Mouse (Mus musculus): ENCODE data around the gene Cyp11a1. TPM values are rescaled to one million over a fixed set of nuclear protein-coding genes. Genes with fewer than 3 reads are reported as not detected.

The Cyp11a1 gene
- polyA plus RNA-seq, 1 experiment from 2014 or later, result not detected

GRCm38 (mm10) chr9:57965281-57966185 is 40.7 kb upstream of the Cyp11a1 start:
- DNase-seq (ENCODE audit: low spot score), result no peak
- no peaks in the 10 kb centered on the region for H3K9me3 ChIP-seq
- H3K27ac ChIP-seq (replicated peaks), result no peak overlapping the region
- no peak overlapping the region for H3K4me3 ChIP-seq
- peaks cover 52% of the 10 kb centered on the region for H3K4me1 ChIP-seq
- H3K27me3 ChIP-seq (replicated peaks; ENCODE audit: low read depth, poor library complexity, severe bottlenecking), result peaks cover 7% of the 10 kb centered on the region
- 78% methylated on average over 12 of the region's 12 CpGs for WGBS
- H3K36me3 ChIP-seq (replicated peaks), result no peaks in the 10 kb centered on the region; the same call in 1 of the 2 replicates

- Histone ChIP-seq H3K27me3 (replicated peaks; ENCODE audit: low read depth, poor library complexity, severe bottlenecking) (no peaks in the 10 kb centered on the region), H3K27ac (replicated peaks) (peak overlapping the region; percentile 48; the same call in 1 of the 2 replicates), H3K9me3 (no peaks in the 10 kb centered on the region), H3K4me1 (peaks cover 49% of the 10 kb centered on the region), H3K36me3 (replicated peaks) (no peaks in the 10 kb centered on the region), H3K4me3 (no peak overlapping the region)
- WGBS, result 74% methylated on average over 14 of the region's 14 CpGs
- DNase-seq (ENCODE audit: low spot score), result no peak
Measured at GRCm38 (mm10) chr9:57967237-57967960, 38.8 kb upstream of the Cyp11a1 start.

GRCm38 (mm10) chr9:57968166-57968771 is 37.9 kb upstream of the Cyp11a1 start:
- Histone ChIP-seq H3K27ac (replicated peaks) (no peak overlapping the region), H3K4me3 (no peak overlapping the region), H3K4me1 (peaks cover 52% of the 10 kb centered on the region), H3K36me3 (replicated peaks) (no peaks in the 10 kb centered on the region), H3K9me3 (no peaks in the 10 kb centered on the region), H3K27me3 (replicated peaks; ENCODE audit: low read depth, poor library complexity, severe bottlenecking) (no peaks in the 10 kb centered on the region)
- no peak for DNase-seq (ENCODE audit: low spot score)
- WGBS, result 90% methylated on average over 9 of the region's 9 CpGs

- peaks cover 55% of the 10 kb centered on the region for H3K4me1 ChIP-seq
- no peaks in the 10 kb centered on the region for H3K9me3 ChIP-seq
- no peak overlapping the region for H3K4me3 ChIP-seq
- 92% methylated on average over 8 of the region's 8 CpGs for WGBS
- no peaks in the 10 kb centered on the region for H3K36me3 ChIP-seq (replicated peaks)
- H3K27ac ChIP-seq (replicated peaks), result no peak overlapping the region
- no peak for DNase-seq (ENCODE audit: low spot score)
- no peaks in the 10 kb centered on the region for H3K27me3 ChIP-seq (replicated peaks; ENCODE audit: low read depth, poor library complexity, severe bottlenecking)
Measured at GRCm38 (mm10) chr9:57968783-57969542, 37.2 kb upstream of the Cyp11a1 start.

- Histone ChIP-seq H3K27me3 (replicated peaks; ENCODE audit: low read depth, poor library complexity, severe bottlenecking) (no peaks in the 10 kb centered on the region), H3K27ac (replicated peaks) (0 out of 2 replicates have a peak overlapping the region, but pooled peaks have one; percentile 37), H3K4me1 (peaks cover 47% of the 10 kb centered on the region), H3K9me3 (no peaks in the 10 kb centered on the region), H3K4me3 (no peak overlapping the region), H3K36me3 (replicated peaks) (no peaks in the 10 kb centered on the region)
- 73% methylated on average over 11 of the region's 11 CpGs for WGBS
- DNase-seq (ENCODE audit: low spot score), result no peak
Measured at GRCm38 (mm10) chr9:57969736-57970495, 36.3 kb upstream of the Cyp11a1 start.

- Histone ChIP-seq H3K27ac (replicated peaks) (no peak overlapping the region), H3K36me3 (replicated peaks) (no peaks in the 10 kb centered on the region), H3K27me3 (replicated peaks; ENCODE audit: low read depth, poor library complexity, severe bottlenecking) (no peaks in the 10 kb centered on the region), H3K4me3 (no peak overlapping the region), H3K4me1 (peaks cover 47% of the 10 kb centered on the region), H3K9me3 (no peaks in the 10 kb centered on the region)
- no peak for DNase-seq (ENCODE audit: low spot score)
- WGBS, result 95% methylated on average over 5 of the region's 5 CpGs
Measured at GRCm38 (mm10) chr9:57971413-57971812, 34.8 kb upstream of the Cyp11a1 start.

GRCm38 (mm10) chr9:57972141-57972591 is 34.0 kb upstream of the Cyp11a1 start:
- Histone ChIP-seq H3K36me3 (replicated peaks) (no peaks in the 10 kb centered on the region), H3K27me3 (replicated peaks; ENCODE audit: low read depth, poor library complexity, severe bottlenecking) (no peaks in the 10 kb centered on the region), H3K4me1 (peaks cover 46% of the 10 kb centered on the region), H3K4me3 (no peak overlapping the region), H3K27ac (replicated peaks) (peak overlapping the region; percentile 71), H3K9me3 (no peaks in the 10 kb centered on the region)
- WGBS, result 61% methylated on average over 9 of the region's 9 CpGs
- DNase-seq (ENCODE audit: low spot score), result peak; percentile 45

GRCm38 (mm10) chr9:57972776-57973439 is 33.3 kb upstream of the Cyp11a1 start:
- WGBS, result 50% methylated on average over 9 of the region's 9 CpGs
- Histone ChIP-seq H3K4me3 (no peak overlapping the region), H3K27ac (replicated peaks) (peak overlapping the region; percentile 71), H3K36me3 (replicated peaks) (no peaks in the 10 kb centered on the region), H3K27me3 (replicated peaks; ENCODE audit: low read depth, poor library complexity, severe bottlenecking) (no peaks in the 10 kb centered on the region), H3K9me3 (0 out of 2 replicates have a peak, but pooled peaks cover 2% of the 10 kb centered on the region), H3K4me1 (peaks cover 38% of the 10 kb centered on the region)
- peak; percentile 32 for DNase-seq (ENCODE audit: low spot score)

- Histone ChIP-seq H3K27me3 (replicated peaks; ENCODE audit: low read depth, poor library complexity, severe bottlenecking) (no peaks in the 10 kb centered on the region), H3K9me3 (0 out of 2 replicates have a peak, but pooled peaks cover 2% of the 10 kb centered on the region), H3K4me3 (no peak overlapping the region), H3K36me3 (replicated peaks) (no peaks in the 10 kb centered on the region), H3K27ac (replicated peaks) (peak overlapping the region; percentile 71), H3K4me1 (peaks cover 36% of the 10 kb centered on the region)
- DNase-seq (ENCODE audit: low spot score), result no peak
- 86% methylated on average over 6 of the region's 6 CpGs for WGBS
Measured at GRCm38 (mm10) chr9:57973440-57974066, 32.7 kb upstream of the Cyp11a1 start.

- 58% methylated on average over 5 of the region's 5 CpGs for WGBS
- Histone ChIP-seq H3K27me3 (replicated peaks; ENCODE audit: low read depth, poor library complexity, severe bottlenecking) (no peaks in the 10 kb centered on the region), H3K4me3 (no peak overlapping the region), H3K9me3 (0 out of 2 replicates have a peak, but pooled peaks cover 2% of the 10 kb centered on the region), H3K4me1 (peaks cover 32% of the 10 kb centered on the region), H3K36me3 (replicated peaks) (no peaks in the 10 kb centered on the region), H3K27ac (replicated peaks) (0 out of 2 replicates have a peak overlapping the region, but pooled peaks have one; percentile 5)
- no peak for DNase-seq (ENCODE audit: low spot score)
Measured at GRCm38 (mm10) chr9:57974221-57974620, 32.0 kb upstream of the Cyp11a1 start.
